18 mouse cellular contexts compared by ENCODE assay signal in the genomic region with DNA sequence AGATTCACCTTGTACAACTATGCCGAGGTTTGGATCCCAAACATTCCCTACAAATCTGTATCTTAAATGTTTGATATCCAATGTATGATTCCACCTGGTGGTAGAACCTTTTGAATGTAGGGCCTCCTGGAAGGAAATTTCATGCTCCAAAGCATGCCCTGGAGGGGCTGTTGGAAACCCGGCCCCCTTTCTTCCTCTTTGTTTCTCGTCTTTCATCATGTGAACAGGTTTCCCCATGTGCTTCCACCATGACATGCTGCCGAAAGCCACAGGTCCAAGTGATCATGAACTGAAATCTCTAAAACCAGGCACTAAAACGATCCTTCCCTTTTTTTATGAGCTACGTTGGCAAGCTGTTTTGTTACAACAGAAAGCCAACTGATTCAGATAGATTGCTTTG. TPM values are rescaled to one million over a fixed set of nuclear protein-coding genes. Genes with fewer than 3 reads are reported as not detected.
"Had no signal": no experiment of that assay in that cellular context is flagged by ENCODE, and none has a peak within 500 bp of the region (broad histone marks: within the 10 kb centered on the region; RNA-seq: fewer than 3 reads in every experiment).

No protein-coding gene starts in this region.

- H3K4me3 ChIP-seq: lung, embryonic 15.5 days; megakaryocyte, embryonic 14.5 days; midbrain, embryonic 13.5 days; midbrain, embryonic 15.5 days; neural tube, embryonic 12.5 days; stomach, embryonic 15.5 days had no signal

- H3K27me3 ChIP-seq: lung, embryonic 15.5 days; midbrain, embryonic 15.5 days; neural tube, embryonic 12.5 days; stomach, embryonic 15.5 days had no signal

- H3K4me1 ChIP-seq: lung, embryonic 15.5 days; megakaryocyte, embryonic 14.5 days; midbrain, embryonic 13.5 days; midbrain, embryonic 15.5 days; neural tube, embryonic 12.5 days; stomach, embryonic 15.5 days had no signal

- H3K9me3 ChIP-seq: lung, embryonic 15.5 days; megakaryocyte, embryonic 14.5 days; midbrain, embryonic 13.5 days; midbrain, embryonic 15.5 days; neural tube, embryonic 12.5 days; stomach, embryonic 15.5 days had no signal

- H3K27ac ChIP-seq: lung, embryonic 15.5 days; macrophage; midbrain, embryonic 13.5 days; midbrain, embryonic 15.5 days; neural tube, embryonic 12.5 days; stomach, embryonic 15.5 days; stomach, postnatal 0 days had no signal

- H3K36me3 ChIP-seq: lung, embryonic 15.5 days; midbrain, embryonic 13.5 days; midbrain, embryonic 15.5 days; neural tube, embryonic 12.5 days; stomach, embryonic 15.5 days had no signal

- ATAC-seq: liver, postnatal 0 days; lung, postnatal 0 days; midbrain, embryonic 13.5 days; midbrain, embryonic 15.5 days had no signal

- DNase-seq: liver, postnatal 0 days; lung, adult 2 months; lung, postnatal 14 days; lung, postnatal 36 days; right cerebral cortex, postnatal 14 days; thymus, adult 2 months; thymus, postnatal 25 days; thymus, postnatal 4 days had no signal

RNA-seq across cellular contexts. Expression of a gene that starts 16.5 kb away (rescaled TPM):
- total RNA-seq: monocyte, adult 5-6 weeks had no signal
- polyA plus RNA-seq: macrophage had no signal
